Mouse (Mus musculus) bone marrow, adult 2 months (tissue): Measurements from ENCODE around the gene Lsm14b.

Experiments
- CTCF ChIP-seq: fragments of 200-500 bp; IDR thresholded peaks from 2 replicates; pipeline ENCODE4 v1.5.1; 2011; ENCODE audit warnings: low read length, control low read depth; ENCODE audit not compliant: control insufficient read depth, insufficient read depth
- POLR2A ChIP-seq: fragments of 200-500 bp; IDR thresholded peaks from 2 replicates; pipeline ENCODE4 v1.6.1; 2011; ENCODE audit warnings: low read depth, mild to moderate bottlenecking, control low read depth, low read length, borderline replicate concordance; ENCODE audit not compliant: control insufficient read depth

GRCm38 (mm10) chr2:180051986-180052733 is 27.4 kb downstream of the Lsm14b start:
- no peak for TF ChIP-seq POLR2A
- peak; percentile 34; the same call in 1 of the 2 replicates for TF ChIP-seq CTCF
